Mouse (Mus musculus) neural tube, embryonic 13.5 days (tissue): ENCODE data around the gene Mrpl21. TPM values are rescaled to one million over a fixed set of nuclear protein-coding genes. Genes with fewer than 3 reads are reported as not detected.

Source experiments
- ATAC-seq: fragments of 200-750 bp; cut with Nextera tagmentation; 2 replicates; pipeline ENCODE4 v1.8.0; 2017; ENCODE audit warnings: low read depth, mild to moderate bottlenecking, moderate TSS enrichment, moderate library complexity
- H3K27ac ChIP-seq: fragments of 300-500 bp; sonication (generic); replicated peaks from 2 replicates; pipeline ENCODE4 v1.5.1; 2015; ENCODE audit warnings: moderate library complexity, mild to moderate bottlenecking, inconsistent platforms
- H3K27me3 ChIP-seq: fragments of 300-500 bp; sonication (generic); 2 replicates; pipeline ENCODE4 v1.6.1; 2015; ENCODE audit warnings: mild to moderate bottlenecking, inconsistent platforms
- H3K36me3 ChIP-seq: fragments of 300-500 bp; sonication (generic); 2 replicates; pipeline ENCODE4 v1.6.1; 2015; ENCODE audit warnings: mild to moderate bottlenecking, inconsistent platforms
- H3K4me1 ChIP-seq: fragments of 300-500 bp; sonication (generic); replicated peaks from 2 replicates; pipeline ENCODE4 v1.6.1; 2015; ENCODE audit warnings: inconsistent platforms
- H3K4me2 ChIP-seq: fragments of 300-500 bp; sonication (generic); 2 replicates; pipeline ENCODE4 v1.6.1; 2015; ENCODE audit warnings: inconsistent platforms, mild to moderate bottlenecking, moderate library complexity
- H3K4me3 ChIP-seq: fragments of 300-500 bp; sonication (generic); 2 replicates; pipeline ENCODE4 v1.5.1; 2015; ENCODE audit warnings: mild to moderate bottlenecking, inconsistent platforms
- H3K9ac ChIP-seq: fragments of 300-500 bp; sonication (generic); 2 replicates; pipeline ENCODE4 v1.6.1; 2015; ENCODE audit warnings: moderate library complexity, mild to moderate bottlenecking, inconsistent platforms
- H3K9me3 ChIP-seq: fragments of 300-500 bp; sonication (generic); 2 replicates; pipeline ENCODE4 v1.6.1; 2016; ENCODE audit warnings: inconsistent platforms
- WGBS: fragments of 180-500 bp; shearing (Covaris S2); methylation state at CpG from one replicate; pipeline ENCODE4 v1.1.7; 2015; 5-methylcytosine and 5-hydroxymethylcytosine counted together
- microRNA-seq: library from miRNA; unstranded; fragments of <30 nt; microRNA quantifications from one replicate; pipeline ENCODE4, GENCODE M21; 2016
- polyA plus RNA-seq: library from polyadenylated mRNA; unstranded; fragments of >200 nt; fragmentation: Nextera tagmentation; extraction: Ambion mirVana; gene quantifications from 2 replicates; pipeline ENCODE4 v1.2.1, GENCODE M21; 2015

Gene Mrpl21
- polyA plus RNA-seq, 1 experiment from 2014 or later, result 112 TPM

DNA sequence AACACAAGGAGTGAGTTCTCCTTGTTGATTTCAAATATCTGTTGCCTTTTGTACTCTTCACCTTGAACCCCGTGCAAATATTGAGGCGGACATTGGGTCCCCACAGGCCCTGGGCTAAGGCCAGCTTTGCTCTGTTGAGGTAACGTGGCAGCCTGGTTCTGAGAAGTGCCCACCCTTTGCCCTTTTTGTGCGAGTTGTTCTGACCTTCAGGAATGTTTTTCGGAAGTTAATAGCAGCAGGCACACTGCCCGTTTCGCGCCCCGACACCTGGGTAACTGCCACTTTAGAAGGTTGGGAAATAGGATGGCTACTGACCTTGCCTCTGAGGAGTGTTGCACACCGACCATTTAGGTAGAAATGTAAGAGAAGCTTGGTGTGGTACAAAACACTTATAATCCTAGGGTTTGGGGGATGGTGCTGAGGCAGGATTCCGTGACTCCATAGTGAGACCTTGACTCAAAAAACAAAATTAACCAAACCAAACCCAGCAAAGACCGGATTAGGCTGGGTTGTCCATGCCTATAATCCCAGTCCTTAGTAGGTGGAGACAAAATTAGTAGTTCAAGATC lies 43.9 kb downstream of the Mrpl21 start:
- no peak for ATAC-seq
- Histone ChIP-seq H3K4me3 (no peak overlapping the region), H3K27me3 (peaks cover 49% of the 10 kb centered on the region), H3K9me3 (no peaks in the 10 kb centered on the region), H3K36me3 (no peaks in the 10 kb centered on the region), H3K27ac (peak overlapping the region; percentile 89; the same call in 1 of the 2 replicates), H3K4me2 (no peak overlapping the region; the same call in 1 of the 2 replicates), H3K9ac (no peak overlapping the region), H3K4me1 (peaks cover 45% of the 10 kb centered on the region)
- whole genome bisulfite sequencing, result 88% methylated on average over 12 of the region's 12 CpGs

DNA sequence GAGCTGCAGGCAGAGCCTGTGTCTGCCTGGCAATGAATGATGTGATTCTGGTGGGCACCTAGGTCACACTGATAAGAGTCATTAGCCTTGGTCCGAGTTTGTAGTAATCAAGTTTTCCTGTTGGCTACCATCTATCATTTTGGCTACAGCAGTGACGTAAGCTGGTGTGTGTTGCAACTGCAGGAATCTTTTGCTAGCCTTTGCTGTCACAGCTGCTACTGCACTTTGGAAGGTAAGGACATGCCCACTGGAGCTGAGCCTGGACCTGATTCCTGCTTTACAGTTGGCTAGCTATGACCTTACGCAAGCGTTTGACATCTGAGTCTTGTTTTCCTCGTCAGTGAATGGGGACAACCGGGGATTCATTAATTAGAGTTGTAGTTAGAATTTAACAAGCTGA lies 50.5 kb downstream of the Mrpl21 start:
- 63% methylated on average over 6 of the region's 6 CpGs for WGBS
- no peaks in the 10 kb centered on the region for H3K9me3 ChIP-seq
- no peak overlapping the region for H3K9ac ChIP-seq
- peaks cover 11% of the 10 kb centered on the region; the same call in 1 of the 2 replicates for H3K27me3 ChIP-seq
- H3K4me3 ChIP-seq, result no peak overlapping the region
- no peak overlapping the region for H3K4me2 ChIP-seq
- no peaks in the 10 kb centered on the region for H3K36me3 ChIP-seq
- H3K4me1 ChIP-seq, result peaks cover 29% of the 10 kb centered on the region
- H3K27ac ChIP-seq, result no peak overlapping the region
- ATAC-seq, result no peak

DNA sequence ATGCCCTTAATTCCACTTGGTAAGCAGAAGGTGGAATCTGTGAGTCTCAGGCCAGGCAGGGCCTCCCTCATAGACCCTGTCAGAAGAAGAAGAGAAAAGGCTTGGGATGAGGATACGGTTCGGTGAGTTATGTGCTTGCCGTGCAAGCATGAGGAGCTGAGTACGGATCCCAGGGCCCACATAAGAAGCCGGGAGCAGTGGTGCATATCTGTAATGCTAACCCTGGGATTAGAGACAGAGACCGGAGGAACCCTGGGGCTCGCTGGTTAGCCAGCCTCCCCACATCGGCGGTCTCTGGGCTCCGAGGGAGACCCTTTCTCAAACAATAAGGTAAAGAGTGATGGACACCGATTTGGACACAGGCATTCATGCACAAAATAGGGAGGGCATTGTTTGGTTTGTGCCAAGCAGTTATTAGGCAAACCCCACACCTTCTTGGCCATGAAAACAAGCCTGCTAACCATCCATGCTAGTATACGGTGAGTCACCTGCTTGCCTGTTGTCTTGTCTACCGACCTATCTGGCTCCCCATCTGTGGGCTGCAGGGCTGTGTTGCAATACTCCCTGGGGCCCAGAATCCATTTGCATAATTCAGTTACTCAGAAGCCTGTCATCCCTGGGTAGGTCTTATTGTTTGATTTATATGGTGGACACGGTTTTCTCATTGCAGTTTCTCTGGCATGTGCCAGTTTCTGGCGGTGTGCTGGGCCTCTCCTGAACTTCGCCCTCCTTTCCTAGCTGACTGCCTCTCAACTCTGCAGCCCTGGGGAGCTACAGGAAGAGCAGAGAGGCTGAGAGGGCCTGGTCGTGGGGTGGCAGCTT lies 51.2 kb downstream of the Mrpl21 start:
- 61% methylated on average over 17 of the region's 17 CpGs for WGBS
- Histone ChIP-seq H3K9ac (no peak overlapping the region), H3K4me2 (no peak overlapping the region), H3K9me3 (no peaks in the 10 kb centered on the region), H3K36me3 (no peaks in the 10 kb centered on the region), H3K27me3 (peaks cover 6% of the 10 kb centered on the region; the same call in 1 of the 2 replicates), H3K4me1 (peaks cover 29% of the 10 kb centered on the region), H3K4me3 (no peak overlapping the region), H3K27ac (no peak overlapping the region)
- ATAC-seq, result no peak

DNA sequence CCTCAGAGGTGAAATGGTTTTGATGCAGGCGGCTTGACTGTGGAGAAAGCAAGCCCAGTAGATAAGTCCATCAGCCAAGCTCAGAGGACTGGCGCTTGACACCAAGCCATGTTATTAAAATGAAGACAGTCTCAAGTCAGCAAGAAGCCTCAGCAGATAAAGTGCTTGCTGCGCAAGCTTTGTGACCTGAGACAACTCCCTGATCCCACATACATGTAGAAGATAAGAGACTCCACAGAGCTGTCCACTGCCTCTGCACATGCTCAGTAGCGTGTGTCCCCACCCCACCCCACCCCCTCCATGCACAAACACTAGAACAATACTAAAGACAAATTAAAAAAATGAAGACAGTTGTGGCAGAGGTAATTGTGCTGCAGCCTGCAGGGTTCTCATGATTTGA lies 51.8 kb downstream of the Mrpl21 start:
- no peak overlapping the region for H3K27ac ChIP-seq
- peaks cover 29% of the 10 kb centered on the region for H3K4me1 ChIP-seq
- no peaks in the 10 kb centered on the region for H3K9me3 ChIP-seq
- ATAC-seq, result no peak
- no peak overlapping the region for H3K9ac ChIP-seq
- no peak overlapping the region for H3K4me3 ChIP-seq
- H3K27me3 ChIP-seq, result peaks cover 6% of the 10 kb centered on the region; the same call in 1 of the 2 replicates
- H3K4me2 ChIP-seq, result no peak overlapping the region
- 83% methylated on average over 4 of the region's 4 CpGs for WGBS
- no peaks in the 10 kb centered on the region for H3K36me3 ChIP-seq

DNA sequence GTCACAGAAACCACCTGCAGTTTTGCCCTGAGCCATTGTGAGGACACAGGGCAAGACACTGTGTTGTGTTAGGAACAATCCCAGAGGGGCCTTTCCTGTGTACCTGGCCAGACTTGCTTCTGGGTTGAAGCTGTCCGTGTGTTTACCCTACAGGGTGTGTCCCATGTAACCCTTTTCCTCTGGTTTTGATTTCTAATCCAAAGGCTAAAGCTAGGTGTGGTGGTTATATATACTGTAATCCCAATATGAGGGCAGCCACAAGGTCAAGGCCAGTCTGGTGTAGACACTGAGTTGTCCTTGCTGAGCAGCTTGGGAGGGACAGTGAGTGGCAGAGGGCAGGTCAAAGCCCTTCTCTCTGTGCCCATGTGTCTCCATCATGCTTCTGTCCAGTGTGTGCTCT lies 53.2 kb downstream of the Mrpl21 start:
- Histone ChIP-seq H3K27me3 (no peaks in the 10 kb centered on the region), H3K4me1 (peaks cover 29% of the 10 kb centered on the region), H3K27ac (no peak overlapping the region), H3K4me3 (no peak overlapping the region), H3K9ac (no peak overlapping the region), H3K9me3 (no peaks in the 10 kb centered on the region), H3K4me2 (no peak overlapping the region), H3K36me3 (no peaks in the 10 kb centered on the region)
- WGBS, result 72% methylated on average over 1 of the region's 1 CpGs
- no peak for ATAC-seq

DNA sequence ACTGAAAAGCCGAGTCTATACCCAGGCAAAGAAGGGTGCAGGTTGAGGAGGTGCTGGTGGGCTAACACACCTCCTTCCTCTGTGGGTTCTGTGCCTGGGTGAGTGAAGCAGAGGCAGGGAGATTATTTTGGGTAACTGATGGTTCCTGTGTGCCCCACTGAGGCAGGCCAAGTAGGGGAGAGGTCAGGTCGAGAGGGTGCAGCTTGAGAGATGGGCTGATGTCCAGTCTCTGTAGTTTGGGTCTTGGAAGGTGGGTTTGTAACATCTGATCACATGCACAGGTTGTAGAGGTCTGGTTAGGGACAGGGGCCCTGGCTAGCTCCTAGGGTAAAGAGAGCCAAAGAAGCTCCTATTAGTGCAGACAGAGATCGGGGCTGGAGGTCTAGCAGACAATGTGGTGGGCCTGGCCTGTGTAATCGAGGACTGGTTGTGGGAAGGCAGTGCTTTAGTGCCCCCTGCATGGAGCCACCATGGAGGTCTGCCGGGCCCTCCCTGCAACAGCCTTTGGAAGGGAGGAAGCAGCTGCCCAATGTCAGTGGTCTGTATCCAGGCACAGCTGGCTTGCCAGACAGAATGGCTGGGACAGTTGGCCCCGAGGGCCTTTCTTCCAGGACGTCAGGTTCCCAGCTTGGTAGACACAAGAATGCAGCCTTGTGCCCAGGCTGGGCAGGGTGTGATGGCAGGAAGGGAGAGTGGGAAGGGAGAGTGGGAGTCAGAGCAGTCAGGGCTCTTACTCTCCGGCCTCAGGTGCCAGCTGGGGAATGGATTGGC lies 54.0 kb downstream of the Mrpl21 start:
- H3K4me1 ChIP-seq, result peaks cover 29% of the 10 kb centered on the region
- H3K9ac ChIP-seq, result no peak overlapping the region
- H3K27me3 ChIP-seq, result no peaks in the 10 kb centered on the region
- no peaks in the 10 kb centered on the region for H3K9me3 ChIP-seq
- no peak overlapping the region for H3K27ac ChIP-seq
- ATAC-seq, result no peak
- H3K4me3 ChIP-seq, result no peak overlapping the region
- 70% methylated on average over 8 of the region's 8 CpGs for WGBS
- no peak overlapping the region for H3K4me2 ChIP-seq
- H3K36me3 ChIP-seq, result no peaks in the 10 kb centered on the region

DNA sequence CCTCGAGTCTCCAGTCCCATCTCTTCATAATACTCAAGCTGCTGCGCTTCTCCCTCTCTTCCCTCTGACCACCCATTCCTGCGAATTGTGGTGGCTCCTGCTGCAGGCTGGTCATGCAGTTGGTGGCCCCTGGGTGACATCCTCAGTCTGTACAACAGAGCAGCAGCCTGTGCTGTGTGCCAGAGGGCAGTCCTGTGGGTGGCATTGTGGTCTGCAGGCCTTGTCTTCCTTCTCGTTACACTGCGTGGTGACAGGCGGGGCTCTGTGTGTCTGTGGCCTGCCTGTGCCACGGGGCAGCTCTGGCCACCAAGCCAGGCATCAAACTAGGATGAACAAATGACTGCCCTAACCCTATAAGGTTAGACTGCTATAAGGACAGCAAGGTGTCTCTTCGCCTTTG lies 56.5 kb downstream of the Mrpl21 start:
- Histone ChIP-seq H3K4me2 (no peak overlapping the region), H3K4me3 (no peak overlapping the region), H3K9ac (no peak overlapping the region), H3K27me3 (no peaks in the 10 kb centered on the region), H3K36me3 (no peaks in the 10 kb centered on the region), H3K27ac (no peak overlapping the region), H3K4me1 (peaks cover 16% of the 10 kb centered on the region), H3K9me3 (no peaks in the 10 kb centered on the region)
- no peak for ATAC-seq
- 87% methylated on average over 8 of the region's 8 CpGs for whole genome bisulfite sequencing

DNA sequence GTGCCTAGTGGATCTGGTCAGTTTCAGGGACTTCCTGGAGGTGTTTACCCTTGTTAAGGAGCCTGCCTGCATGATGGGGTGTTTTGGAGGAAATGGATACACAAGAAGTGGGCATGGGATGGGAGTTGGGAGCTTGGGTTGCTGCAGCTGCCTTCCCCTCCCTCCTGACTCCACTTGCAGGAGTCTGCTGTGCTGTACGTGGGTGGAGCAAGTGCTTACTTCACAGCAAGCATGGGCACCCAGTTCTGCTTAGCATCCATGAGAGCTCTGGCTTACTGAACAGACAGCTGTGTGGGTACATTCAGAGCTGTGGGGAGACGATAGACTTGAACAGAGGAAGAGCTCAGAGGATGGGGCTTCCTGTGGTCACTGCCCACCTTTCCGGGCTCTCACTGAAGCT lies 58.3 kb downstream of the Mrpl21 start:
- Histone ChIP-seq H3K27me3 (no peaks in the 10 kb centered on the region), H3K4me3 (no peak overlapping the region), H3K4me2 (no peak overlapping the region), H3K9me3 (no peaks in the 10 kb centered on the region), H3K27ac (no peak overlapping the region), H3K9ac (no peak overlapping the region), H3K4me1 (peaks cover 11% of the 10 kb centered on the region), H3K36me3 (no peaks in the 10 kb centered on the region)
- WGBS, result 83% methylated on average over 3 of the region's 3 CpGs
- no peak for ATAC-seq

Small RNAs within 50 kb of the gene (microRNA-seq; reads per million reads assigned to microRNA genes)
- 0.44 reads per million for gene Mir6984

Other genes with a start within 250 kb of the Mrpl21 start
- gene Ighmbp2, start 116 bp downstream of the Mrpl21 start, polyA plus RNA-seq, result 9.6 and 10.2 TPM in 2 replicates
- gene Cpt1a, start 39.4 kb downstream of the Mrpl21 start, polyA plus RNA-seq, result 16.1 and 19.3 TPM in 2 replicates
- gene Tesmin, start 106.0 kb downstream of the Mrpl21 start, polyA plus RNA-seq, result 0.22 TPM in 1 of 2 replicates, not detected in the other
- gene Gal, start 131.6 kb downstream of the Mrpl21 start, polyA plus RNA-seq, result 115 and 210 TPM in 2 replicates